Mouse (Mus musculus): ENCODE results near the gene Ticrr. TPM values are rescaled to one million over a fixed set of nuclear protein-coding genes. Genes with fewer than 3 reads are reported as not detected.

Ticrr gene
- total and polyA plus RNA-seq, 3 experiments, result 10.6 to 55.6 (median 23.8) TPM

DNA sequence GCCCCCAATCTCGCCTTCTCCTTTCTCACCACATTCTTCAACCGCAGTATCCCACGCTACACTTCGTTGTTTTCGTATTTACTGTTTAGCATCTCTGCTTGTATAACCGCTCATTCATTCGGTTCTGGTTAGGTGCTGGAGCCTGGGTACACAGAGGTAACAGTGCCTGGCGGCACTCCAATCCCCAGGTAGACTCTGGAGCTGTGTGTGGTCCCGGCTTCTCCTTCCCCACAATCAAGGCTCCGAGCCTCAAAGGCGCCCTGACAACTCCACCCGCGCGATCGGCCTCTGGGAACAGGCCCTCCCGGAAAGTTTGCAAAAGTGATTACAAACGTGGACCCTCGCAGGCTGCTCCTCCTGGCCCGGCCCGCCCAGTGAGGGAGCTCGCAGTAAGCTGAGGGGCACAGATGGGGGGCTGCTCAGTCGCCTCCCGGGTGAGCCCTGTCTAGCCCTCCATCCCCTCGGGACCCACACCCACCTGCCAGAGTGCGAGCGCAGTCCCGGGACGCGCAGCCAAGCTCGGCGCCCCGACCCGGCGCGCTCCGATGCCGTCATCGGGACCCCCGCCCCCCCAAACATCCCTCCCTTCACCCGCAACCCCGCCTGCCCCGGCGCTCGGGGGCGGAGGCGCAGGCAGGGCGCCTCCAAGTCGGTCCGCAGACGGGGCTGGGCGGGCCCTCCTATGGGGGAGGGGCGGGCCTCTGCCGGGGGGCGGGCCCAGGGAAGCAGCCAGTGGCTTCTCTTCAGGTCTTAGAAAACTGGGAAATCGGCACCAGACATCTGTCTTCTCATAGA, 55.4 kb downstream of the Ticrr start, which contains the start of gene Kif7:
Gene Kif7 (minus strand): TSS at position 534 of the 795 bp plus-strand sequence.
- no peak within 1 kb of the TSS for H3K27ac ChIP-seq (ENCODE audit: control insufficient read depth, low read depth, low read length)
- TF ChIP-seq CHD1 (IDR thresholded peaks at IDR 0.05; ENCODE audit: low read depth, low read length) (no peak), MEF2A (IDR thresholded peaks at IDR 0.05; ENCODE audit: extremely low read depth, insufficient replicate concordance, low read depth, low read length, poor library complexity, severe bottlenecking) (no peak), TAL1 (IDR thresholded peaks at IDR 0.05; ENCODE audit: low read length) (no peak), ZNF384 (IDR thresholded peaks at IDR 0.05; ENCODE audit: low read depth, low read length) (no peak), ELF1 (IDR thresholded peaks at IDR 0.05; ENCODE audit: low read depth, low read length) (no peak), RAD21 (IDR thresholded peaks at IDR 0.05; ENCODE audit: low read depth, low read length) (no peak), EP300 (IDR thresholded peaks at IDR 0.05; ENCODE audit: low read depth in 1 of 2, low read length in 2 of 2) (no peak), MXI1 (IDR thresholded peaks at IDR 0.05; ENCODE audit: low read depth, low read length) (peak; percentile 76), CHD2 (IDR thresholded peaks at IDR 0.05; ENCODE audit: low read length) (no peak), KAT2A (conservative IDR thresholded peaks at IDR 0.05; ENCODE audit: low read depth, low read length) (no peak), ZMIZ1 (IDR thresholded peaks at IDR 0.05; ENCODE audit: low read depth, low read length) (no peak), POLR2A (IDR thresholded peaks at IDR 0.05; ENCODE audit: control insufficient read depth in 1 of 2, insufficient read depth in 1 of 2, low read depth in 1 of 2, low read length in 2 of 2, poor library complexity in 1 of 2) (peak; percentile 77 to 86), POLR2AphosphoS2 (IDR thresholded peaks at IDR 0.05; ENCODE audit: low read length) (peak; percentile 56; the same call in 1 of the 2 replicates), ETS1 (IDR thresholded peaks at IDR 0.05; ENCODE audit: low read depth, low read length) (peak; percentile 41; the same call in 1 of the 2 replicates), HCFC1 (IDR thresholded peaks at IDR 0.05; ENCODE audit: low read depth, low read length) (peak; percentile 81), TCF12 (IDR thresholded peaks at IDR 0.05; ENCODE audit: low read depth, low read length) (0 out of 2 replicates have a peak, but pooled peaks have one; percentile 28), SIN3A (IDR thresholded peaks at IDR 0.05; ENCODE audit: low read length) (peak; percentile 84), BHLHE40 (IDR thresholded peaks at IDR 0.05; ENCODE audit: borderline replicate concordance, low read depth, low read length) (0 out of 2 replicates have a peak, but pooled peaks have one; percentile 10), MAZ (IDR thresholded peaks at IDR 0.05; ENCODE audit: low read depth, low read length) (peak; percentile 97), ZC3H11A (IDR thresholded peaks at IDR 0.05; ENCODE audit: low read depth, low read length) (no peak), NRF1 (IDR thresholded peaks at IDR 0.05; ENCODE audit: insufficient read depth, low read depth, low read length, poor library complexity, severe bottlenecking) (peak; percentile 47; the same call in 1 of the 2 replicates), NELFE (IDR thresholded peaks at IDR 0.05; ENCODE audit: low read depth, low read length) (peak; percentile 81), GABPA (IDR thresholded peaks at IDR 0.05; ENCODE audit: low read depth, low read length) (no peak)
- H3K9ac ChIP-seq (ENCODE audit: control insufficient read depth, low read depth, low read length, poor library complexity, severe bottlenecking), result peak within 1 kb of the TSS; percentile 84
- H3K79me2 ChIP-seq (ENCODE audit: control insufficient read depth, insufficient read depth, low read length, poor library complexity), result peaks cover 1% of the 10 kb centered on the region; the same call in 1 of the 2 replicates
- no peaks in the 10 kb centered on the region for H3K9me3 ChIP-seq (replicated peaks; ENCODE audit: insufficient read depth, low read length)
- peaks cover 0 to 3% of the 10 kb centered on the region in 2 experiments; a peak in 2 of 4 replicates for H3K36me3 ChIP-seq (ENCODE audit: control insufficient read depth in 1 of 2, insufficient read depth in 2 of 2, low read length in 2 of 2)
- peak; percentile 93 for DNase-seq (ENCODE audit: low read depth, low spot score)
- peaks cover 3 to 8% of the 10 kb centered on the region in 2 experiments; a peak in 3 of 4 replicates for H3K4me1 ChIP-seq (ENCODE audit: control insufficient read depth in 1 of 2, insufficient read depth in 2 of 2, low read length in 2 of 2)
- peak within 1 kb of the TSS; percentile 71 to 93 for H3K4me3 ChIP-seq (ENCODE audit: control insufficient read depth in 1 of 2, insufficient read depth in 1 of 2, low read depth in 2 of 2, low read length in 2 of 2)
- H3K27me3 ChIP-seq (ENCODE audit: control insufficient read depth in 1 of 2, insufficient read depth in 2 of 2, low read length in 2 of 2), result no peaks in the 10 kb centered on the region
